Mouse (Mus musculus): ENCODE measurements at regions not wholly inside any gene's neighbourhood (a gene's known extent, or its start where the extent isn't known, plus 50 kb on each side); places are given as distances from the start of the nearest gene placed in this dataset.

- H3K36me3 ChIP-seq (replicated peaks): no peaks in the 10 kb centered on the region
- ATAC-seq (ENCODE audit: extremely low read depth, insufficient number of reproducible peaks, low FRiP score, poor library complexity, severe bottlenecking) (no peak), DNase-seq (ENCODE audit: low spot score) (no peak)
- H3K4me1 ChIP-seq (ENCODE audit: insufficient read depth, low read depth, low read length): no peaks in the 10 kb centered on the region
- no peaks in the 10 kb centered on the region for H3K9me3 ChIP-seq (replicated peaks)
- TF ChIP-seq TAL1 (conservative IDR thresholded peaks at IDR 0.05; ENCODE audit: low read depth, low read length) (no peak), CTCF (IDR thresholded peaks at IDR 0.05; ENCODE audit: low read depth, low read length) (no peak), GATA1 (IDR thresholded peaks at IDR 0.05; ENCODE audit: borderline replicate concordance, low read length) (no peak), POLR2AphosphoS5 (IDR thresholded peaks at IDR 0.05; ENCODE audit: insufficient replicate concordance, low read depth, low read length) (no peak), GATA2 (IDR thresholded peaks at IDR 0.05; ENCODE audit: borderline replicate concordance, low read depth, low read length) (no peak)
- peaks cover 4% of the 10 kb centered on the region; the same call in 1 of the 2 replicates for H3K27me3 ChIP-seq (ENCODE audit: insufficient read depth, low read length)
- H3K4me3 ChIP-seq (ENCODE audit: low read depth, low read length): no peak overlapping the region
These were observed 125.2 kb upstream of the Syt6 start for GRCm38 (mm10) chr3:103449851-103450250.

DNA sequence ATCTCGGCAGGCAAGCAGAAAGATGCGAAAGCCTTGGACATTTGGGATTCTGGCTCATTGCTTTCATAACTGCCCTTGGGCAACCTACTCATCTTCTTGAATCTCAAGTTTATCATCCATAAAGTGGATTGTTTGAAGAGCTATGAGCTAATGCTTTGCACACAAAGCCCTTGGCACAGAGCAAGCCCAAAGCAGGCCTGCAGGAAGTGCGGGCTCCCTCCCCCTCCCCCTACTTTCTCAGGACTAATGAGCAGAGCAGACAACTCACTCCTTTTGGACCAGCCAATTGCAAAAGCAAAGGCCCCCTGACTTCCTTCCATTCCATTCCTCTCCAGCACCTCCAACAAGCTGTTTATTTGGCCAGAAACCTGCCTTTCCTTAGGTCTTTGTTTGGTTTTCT, 123.1 kb upstream of the Syt6 start:
- DNase-seq (ENCODE audit: low spot score): no peak
- no peaks in the 10 kb centered on the region for H3K9me3 ChIP-seq (replicated peaks)
- TF ChIP-seq POLR2AphosphoS5 (IDR thresholded peaks at IDR 0.05; ENCODE audit: insufficient replicate concordance, low read depth, low read length) (no peak), GATA1 (IDR thresholded peaks at IDR 0.05; ENCODE audit: borderline replicate concordance, low read length) (no peak), TAL1 (conservative IDR thresholded peaks at IDR 0.05; ENCODE audit: low read depth, low read length) (no peak), CTCF (IDR thresholded peaks at IDR 0.05; ENCODE audit: low read depth, low read length) (no peak), GATA2 (IDR thresholded peaks at IDR 0.05; ENCODE audit: borderline replicate concordance, low read depth, low read length) (no peak)
- no peak overlapping the region for H3K4me3 ChIP-seq (ENCODE audit: low read depth, low read length)
- no peaks in the 10 kb centered on the region for H3K4me1 ChIP-seq (ENCODE audit: insufficient read depth, low read depth, low read length)
- H3K27me3 ChIP-seq (ENCODE audit: insufficient read depth, low read length): peaks cover 4% of the 10 kb centered on the region; the same call in 1 of the 2 replicates
- no peak for ATAC-seq (ENCODE audit: extremely low read depth, insufficient number of reproducible peaks, low FRiP score, poor library complexity, severe bottlenecking)
- H3K36me3 ChIP-seq (replicated peaks): no peaks in the 10 kb centered on the region

- DNase-seq (ENCODE audit: low spot score): no peak
- no peaks in the 10 kb centered on the region for H3K36me3 ChIP-seq (replicated peaks)
- peaks cover 3% of the 10 kb centered on the region; the same call in 1 of the 2 replicates for H3K27me3 ChIP-seq (ENCODE audit: insufficient read depth, low read length)
- H3K4me1 ChIP-seq (ENCODE audit: insufficient read depth, low read depth, low read length): no peaks in the 10 kb centered on the region
- ATAC-seq (ENCODE audit: extremely low read depth, insufficient number of reproducible peaks, low FRiP score, poor library complexity, severe bottlenecking): no peak
- no peaks in the 10 kb centered on the region for H3K9me3 ChIP-seq (replicated peaks)
- no peak overlapping the region for H3K4me3 ChIP-seq (ENCODE audit: low read depth, low read length)
- TF ChIP-seq CTCF (IDR thresholded peaks at IDR 0.05; ENCODE audit: low read depth, low read length): no peak
- no peak for TF ChIP-seq POLR2AphosphoS5 (IDR thresholded peaks at IDR 0.05; ENCODE audit: insufficient replicate concordance, low read depth, low read length)
- TF ChIP-seq GATA2 (IDR thresholded peaks at IDR 0.05; ENCODE audit: borderline replicate concordance, low read depth, low read length): no peak
- no peak for TF ChIP-seq TAL1 (conservative IDR thresholded peaks at IDR 0.05; ENCODE audit: low read depth, low read length)
- no peak for TF ChIP-seq GATA1 (IDR thresholded peaks at IDR 0.05; ENCODE audit: borderline replicate concordance, low read length)
These were observed 111.3 kb upstream of the Syt6 start for GRCm38 (mm10) chr3:103463760-103464159.

- no peaks in the 10 kb centered on the region for H3K36me3 ChIP-seq (replicated peaks)
- no peaks in the 10 kb centered on the region for H3K4me1 ChIP-seq (ENCODE audit: insufficient read depth, low read depth, low read length)
- peaks cover 3% of the 10 kb centered on the region; the same call in 1 of the 2 replicates for H3K27me3 ChIP-seq (ENCODE audit: insufficient read depth, low read length)
- no peaks in the 10 kb centered on the region for H3K9me3 ChIP-seq (replicated peaks)
- TF ChIP-seq TAL1 (conservative IDR thresholded peaks at IDR 0.05; ENCODE audit: low read depth, low read length) (no peak), GATA1 (IDR thresholded peaks at IDR 0.05; ENCODE audit: borderline replicate concordance, low read length) (no peak)
- DNase-seq (ENCODE audit: low spot score) (no peak), ATAC-seq (ENCODE audit: extremely low read depth, insufficient number of reproducible peaks, low FRiP score, poor library complexity, severe bottlenecking) (no peak)
- no peak overlapping the region for H3K4me3 ChIP-seq (ENCODE audit: low read depth, low read length)
These were observed 110.8 kb upstream of the Syt6 start for GRCm38 (mm10) chr3:103464181-103464580.

GRCm38 (mm10) chr3:103464729-103465128, 110.3 kb upstream of the Syt6 start:
- no peaks in the 10 kb centered on the region for H3K36me3 ChIP-seq (replicated peaks)
- H3K27me3 ChIP-seq (ENCODE audit: insufficient read depth, low read length): peaks cover 3% of the 10 kb centered on the region; the same call in 1 of the 2 replicates
- DNase-seq (ENCODE audit: low spot score) (no peak), ATAC-seq (ENCODE audit: extremely low read depth, insufficient number of reproducible peaks, low FRiP score, poor library complexity, severe bottlenecking) (no peak)
- no peak for TF ChIP-seq CTCF (IDR thresholded peaks at IDR 0.05; ENCODE audit: low read depth, low read length)
- no peak for TF ChIP-seq POLR2AphosphoS5 (IDR thresholded peaks at IDR 0.05; ENCODE audit: insufficient replicate concordance, low read depth, low read length)
- TF ChIP-seq TAL1 (conservative IDR thresholded peaks at IDR 0.05; ENCODE audit: low read depth, low read length): no peak
- no peak for TF ChIP-seq GATA2 (IDR thresholded peaks at IDR 0.05; ENCODE audit: borderline replicate concordance, low read depth, low read length)
- TF ChIP-seq GATA1 (IDR thresholded peaks at IDR 0.05; ENCODE audit: borderline replicate concordance, low read length): no peak
- H3K4me1 ChIP-seq (ENCODE audit: insufficient read depth, low read depth, low read length): no peaks in the 10 kb centered on the region
- no peak overlapping the region for H3K4me3 ChIP-seq (ENCODE audit: low read depth, low read length)
- no peaks in the 10 kb centered on the region for H3K9me3 ChIP-seq (replicated peaks)

GRCm38 (mm10) chr3:103465132-103465690, 109.8 kb upstream of the Syt6 start:
- H3K27me3 ChIP-seq (ENCODE audit: insufficient read depth, low read length): peaks cover 7% of the 10 kb centered on the region; the same call in 1 of the 2 replicates
- DNase-seq (ENCODE audit: low spot score): no peak
- TF ChIP-seq GATA1 (IDR thresholded peaks at IDR 0.05; ENCODE audit: borderline replicate concordance, low read length): no peak
- TF ChIP-seq POLR2AphosphoS5 (IDR thresholded peaks at IDR 0.05; ENCODE audit: insufficient replicate concordance, low read depth, low read length): no peak
- TF ChIP-seq GATA2 (IDR thresholded peaks at IDR 0.05; ENCODE audit: borderline replicate concordance, low read depth, low read length): no peak
- no peak for TF ChIP-seq TAL1 (conservative IDR thresholded peaks at IDR 0.05; ENCODE audit: low read depth, low read length)
- TF ChIP-seq CTCF (IDR thresholded peaks at IDR 0.05; ENCODE audit: low read depth, low read length): no peak
- no peaks in the 10 kb centered on the region for H3K4me1 ChIP-seq (ENCODE audit: insufficient read depth, low read depth, low read length)
- no peak overlapping the region for H3K4me3 ChIP-seq (ENCODE audit: low read depth, low read length)
- H3K36me3 ChIP-seq (replicated peaks): no peaks in the 10 kb centered on the region
- no peaks in the 10 kb centered on the region for H3K9me3 ChIP-seq (replicated peaks)
- ATAC-seq (ENCODE audit: extremely low read depth, insufficient number of reproducible peaks, low FRiP score, poor library complexity, severe bottlenecking): no peak

Measured in G1E (cell line).